Mouse (Mus musculus) stomach, postnatal 0 days (tissue): ENCODE measurements at regions not wholly inside any gene's neighbourhood (a gene's known extent, or its start where the extent isn't known, plus 50 kb on each side); places are given as distances from the start of the nearest gene placed in this dataset.

Experiments used
- ATAC-seq: fragments of 200-750 bp; cut with Nextera tagmentation; 2 replicates; pipeline ENCODE4 v1.8.0; 2017; ENCODE audit not compliant: low FRiP score, low TSS enrichment
- DNase-seq: peaks from one replicate; pipeline ENCODE4 v3.0.0-alpha.2; 2016; ENCODE audit warnings: low spot score
- H3K27ac ChIP-seq: fragments of 300-500 bp; sonication (generic); replicated peaks from 2 replicates; pipeline ENCODE4 v1.5.1; 2014; ENCODE audit warnings: mild to moderate bottlenecking, control low read depth
- H3K27me3 ChIP-seq: fragments of 300-500 bp; sonication (generic); 2 replicates; pipeline ENCODE4 v1.6.1; 2014; ENCODE audit warnings: low read length; ENCODE audit not compliant: control insufficient read depth, insufficient read depth
- H3K36me3 ChIP-seq: fragments of 300-500 bp; sonication (generic); 2 replicates; pipeline ENCODE4 v1.6.1; 2014; ENCODE audit warnings: low read length, mixed read lengths; ENCODE audit not compliant: control insufficient read depth, insufficient read depth
- H3K4me1 ChIP-seq: fragments of 300-500 bp; sonication (generic); replicated peaks from 2 replicates; pipeline ENCODE4 v1.6.1; 2014; ENCODE audit warnings: antibody characterized with exemption; ENCODE audit not compliant: control insufficient read depth, insufficient read depth
- H3K4me2 ChIP-seq: fragments of 300-500 bp; sonication (generic); replicated peaks from 2 replicates; pipeline ENCODE4 v1.6.1; 2014; ENCODE audit warnings: low read depth, mild to moderate bottlenecking, control low read depth, moderate library complexity
- H3K4me3 ChIP-seq: fragments of 300-500 bp; sonication (generic); 2 replicates; pipeline ENCODE4 v1.5.1; 2014; ENCODE audit warnings: low read depth, low read length, control low read depth
- H3K9ac ChIP-seq: fragments of 300-500 bp; sonication (generic); 2 replicates; pipeline ENCODE4 v1.6.1; 2014; ENCODE audit warnings: mild to moderate bottlenecking, low read length, control low read depth, mixed read lengths
- H3K9me3 ChIP-seq: fragments of 300-500 bp; sonication (generic); 2 replicates; pipeline ENCODE4 v1.6.1; 2016; ENCODE audit warnings: low read length; ENCODE audit not compliant: control insufficient read depth
- CTCF ChIP-seq: IDR thresholded peaks from 2 replicates; pipeline ENCODE4 v1.5.1; 2016; ENCODE audit warnings: antibody characterized with exemption, low read depth, mild to moderate bottlenecking, moderate library complexity
- EP300 ChIP-seq: optimal IDR thresholded peaks from 2 replicates; pipeline ENCODE3; 2016; ENCODE audit warnings: antibody characterized with exemption
- WGBS: fragments of 180-500 bp; shearing (Covaris S2); extraction: QIAGEN DNeasy Blood & Tissue Kit; methylation state at CpG from one replicate; pipeline ENCODE4 v1.1.7; 2014; 5-methylcytosine and 5-hydroxymethylcytosine counted together

DNA sequence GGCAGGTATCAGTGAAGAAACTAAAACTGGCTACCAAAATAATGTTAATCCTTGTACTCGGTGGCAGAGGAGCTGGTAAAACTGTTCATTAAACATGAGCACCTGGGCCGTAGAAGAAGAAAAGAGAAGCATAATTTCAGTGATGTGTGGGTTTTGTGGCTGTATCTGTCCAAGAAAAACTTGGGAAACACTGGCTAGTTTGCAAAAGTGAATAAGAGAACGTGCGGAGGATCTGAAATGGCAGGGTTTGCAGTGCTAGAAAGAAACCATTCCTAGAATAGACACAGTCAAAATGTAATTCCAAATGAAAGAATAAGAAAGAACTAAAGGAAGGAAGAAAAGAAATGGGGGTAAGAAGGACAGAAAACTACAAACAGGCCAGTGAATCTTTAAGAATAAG, 2000.8 kb upstream of the 5930422O12Rik start:
- Histone ChIP-seq H3K36me3 (no peaks in the 10 kb centered on the region), H3K4me2 (no peak overlapping the region), H3K9ac (no peak overlapping the region), H3K9me3 (no peaks in the 10 kb centered on the region), H3K4me1 (no peaks in the 10 kb centered on the region), H3K27me3 (no peaks in the 10 kb centered on the region), H3K4me3 (no peak overlapping the region), H3K27ac (no peak overlapping the region)
- TF ChIP-seq EP300 = no peak
- TF ChIP-seq CTCF = no peak
- WGBS = 86% methylated on average over 4 of the region's 4 CpGs
- no peak for ATAC-seq
- DNase-seq = no peak

DNA sequence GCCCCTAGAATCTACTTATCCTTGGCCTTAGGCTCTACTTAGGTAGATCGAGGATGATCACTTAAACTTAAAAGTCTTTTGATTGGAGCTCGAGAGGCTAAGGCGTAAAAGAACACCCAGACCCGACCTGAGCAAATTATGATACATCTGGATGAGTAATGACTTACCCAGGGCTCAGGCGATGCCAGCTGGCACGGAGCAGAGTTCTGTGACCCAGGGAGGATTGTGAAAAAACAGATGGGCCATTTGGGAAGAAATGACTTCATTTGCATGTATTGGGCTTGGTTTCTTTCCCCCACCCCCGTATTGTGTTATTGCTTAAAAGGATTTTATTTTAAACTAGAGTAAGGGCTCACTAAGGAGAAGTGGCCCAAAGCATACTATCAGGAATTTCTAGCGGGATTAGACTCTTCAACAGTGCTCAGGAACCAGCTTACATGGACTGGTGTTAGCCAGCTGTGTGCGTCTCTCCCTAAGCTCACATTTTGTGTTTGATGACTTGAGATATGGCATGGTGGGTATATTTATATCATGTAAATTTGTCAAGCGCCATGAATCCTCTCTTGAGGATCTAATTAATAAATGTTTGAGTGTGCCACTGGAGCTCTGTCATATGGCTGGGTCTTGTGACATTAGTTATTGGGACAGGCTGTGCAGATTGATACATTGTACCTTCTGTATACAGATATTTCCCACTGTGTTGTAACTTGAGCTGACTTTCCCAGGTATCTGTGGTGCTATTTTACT, 1991.9 kb upstream of the 5930422O12Rik start:
- ATAC-seq (no peak), DNase-seq (no peak)
- no peak overlapping the region for H3K4me3 ChIP-seq
- H3K4me2 ChIP-seq = no peak overlapping the region
- 68% methylated on average over 10 of the region's 10 CpGs for WGBS
- TF ChIP-seq EP300 (no peak), CTCF (no peak)
- H3K27ac ChIP-seq = no peak overlapping the region
- H3K36me3 ChIP-seq = no peaks in the 10 kb centered on the region
- no peaks in the 10 kb centered on the region for H3K27me3 ChIP-seq
- H3K9ac ChIP-seq = no peak overlapping the region
- H3K4me1 ChIP-seq = no peaks in the 10 kb centered on the region
- no peaks in the 10 kb centered on the region for H3K9me3 ChIP-seq

DNA sequence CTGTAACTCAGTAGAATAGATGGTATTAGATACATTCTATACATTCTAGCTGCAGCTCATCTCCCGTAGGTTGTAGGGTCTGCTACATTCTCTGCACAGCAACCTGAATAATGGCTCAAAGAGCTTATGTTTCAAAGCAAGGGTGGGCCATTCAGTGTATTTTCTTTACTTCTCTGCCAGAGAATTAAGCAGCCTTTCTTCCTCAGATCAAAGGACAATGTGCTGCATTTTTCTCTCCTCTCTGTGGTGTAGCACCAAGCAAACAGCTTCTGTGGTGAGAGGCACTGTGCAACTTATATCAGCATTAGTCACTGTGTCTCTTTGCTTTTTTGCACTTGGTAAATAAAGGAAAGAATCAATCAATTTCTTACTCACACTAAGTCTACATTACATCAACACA, 1983.7 kb upstream of the 5930422O12Rik start:
- Histone ChIP-seq H3K9ac (no peak overlapping the region), H3K4me2 (no peak overlapping the region), H3K9me3 (no peaks in the 10 kb centered on the region), H3K27ac (no peak overlapping the region), H3K4me3 (no peak overlapping the region), H3K4me1 (no peaks in the 10 kb centered on the region), H3K36me3 (no peaks in the 10 kb centered on the region), H3K27me3 (no peaks in the 10 kb centered on the region)
- ATAC-seq (peak; percentile 98), DNase-seq (peak; percentile 16)
- WGBS = 38% methylated on average over 1 of the region's 1 CpGs
- TF ChIP-seq EP300 = no peak
- no peak for TF ChIP-seq CTCF

DNA sequence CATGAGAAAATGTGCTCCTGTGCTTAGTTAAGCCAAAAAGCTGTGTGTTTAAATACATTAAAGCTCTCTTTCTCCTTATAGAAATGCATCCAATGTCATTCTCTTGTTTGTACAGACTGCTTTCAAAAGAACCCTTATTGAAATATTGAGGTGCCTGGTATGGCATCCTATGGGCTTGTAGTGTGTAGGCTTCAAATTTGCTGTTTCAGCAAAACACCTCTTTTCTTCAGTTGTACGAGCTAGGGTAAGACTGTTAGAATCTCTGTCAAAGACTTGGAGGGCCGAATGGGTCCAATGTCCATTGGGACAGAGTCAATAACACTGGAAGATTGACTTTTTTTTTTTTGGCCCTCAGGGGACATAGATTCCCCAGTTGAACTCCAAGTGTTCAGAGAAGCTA, 1980.5 kb upstream of the 5930422O12Rik start:
- H3K9me3 ChIP-seq = no peaks in the 10 kb centered on the region
- no peak overlapping the region for H3K4me2 ChIP-seq
- DNase-seq (no peak), ATAC-seq (no peak)
- TF ChIP-seq EP300 (no peak), CTCF (no peak)
- no peaks in the 10 kb centered on the region for H3K4me1 ChIP-seq
- H3K9ac ChIP-seq = no peak overlapping the region
- no peaks in the 10 kb centered on the region for H3K36me3 ChIP-seq
- WGBS = 53% methylated on average over 2 of the region's 2 CpGs
- no peak overlapping the region for H3K27ac ChIP-seq
- no peak overlapping the region for H3K4me3 ChIP-seq
- no peaks in the 10 kb centered on the region for H3K27me3 ChIP-seq

DNA sequence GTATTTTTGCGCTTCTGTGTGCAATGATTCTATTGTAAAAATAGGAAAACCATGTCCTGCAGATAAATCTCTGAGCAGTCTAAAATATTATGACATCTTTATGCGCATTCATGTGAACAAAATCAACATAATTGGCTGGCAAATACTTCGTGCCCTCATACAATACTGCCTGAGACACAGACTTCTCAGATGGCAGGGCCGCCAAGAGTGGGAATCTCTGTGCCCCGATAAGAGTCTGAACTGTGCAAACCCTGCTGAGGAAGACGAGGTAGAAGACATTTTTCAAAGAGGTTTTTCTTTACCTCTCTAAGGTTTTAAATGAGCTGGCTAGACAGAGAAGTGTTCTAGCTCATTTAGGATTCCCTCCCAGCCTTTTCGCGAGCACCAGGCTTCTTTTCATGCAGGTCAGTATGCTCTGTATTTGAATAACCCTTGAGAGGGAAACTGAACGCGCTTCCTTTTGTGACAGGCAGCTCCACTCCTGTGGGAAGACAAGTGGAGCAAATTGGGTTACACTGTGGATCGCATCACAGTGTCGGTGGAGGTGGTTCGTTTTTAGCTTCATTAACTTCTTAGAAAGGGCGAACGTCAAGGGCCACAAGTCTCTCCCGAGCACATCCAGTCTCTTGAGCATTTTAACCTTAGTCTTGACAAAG, 1973.6 kb upstream of the 5930422O12Rik start:
- Histone ChIP-seq H3K9ac (no peak overlapping the region), H3K4me1 (no peaks in the 10 kb centered on the region), H3K4me2 (no peak overlapping the region), H3K9me3 (no peaks in the 10 kb centered on the region), H3K36me3 (no peaks in the 10 kb centered on the region), H3K27me3 (no peaks in the 10 kb centered on the region), H3K4me3 (no peak overlapping the region), H3K27ac (no peak overlapping the region)
- 79% methylated on average over 16 of the region's 16 CpGs for WGBS
- TF ChIP-seq CTCF (no peak), EP300 (no peak)
- ATAC-seq (no peak), DNase-seq (no peak)

DNA sequence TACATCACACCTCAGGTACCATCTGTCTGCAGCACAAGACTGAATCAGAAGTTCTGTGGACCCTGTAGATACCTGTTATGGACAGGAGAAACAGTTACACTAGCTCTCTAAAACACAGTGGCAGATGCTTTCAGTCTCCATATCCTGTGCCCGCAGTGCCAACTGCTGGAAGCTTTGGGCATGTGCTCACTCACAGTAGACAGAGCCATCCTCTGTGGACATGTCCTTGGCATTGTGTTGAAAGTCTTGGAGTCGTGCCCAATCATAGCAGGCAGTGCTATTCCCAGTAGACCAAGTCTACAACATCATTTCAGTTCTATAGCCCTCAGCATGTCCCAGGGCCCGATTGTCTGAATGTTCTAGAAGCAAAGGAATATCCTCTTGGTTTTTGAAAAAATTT, 1968.2 kb upstream of the 5930422O12Rik start:
- H3K27me3 ChIP-seq = no peaks in the 10 kb centered on the region
- TF ChIP-seq CTCF (peak; percentile 49), EP300 (no peak)
- DNase-seq = no peak

More for the DNA sequence above, 1968.2 kb upstream of the 5930422O12Rik start:
- Histone ChIP-seq H3K9me3 (no peaks in the 10 kb centered on the region), H3K27ac (no peak overlapping the region), H3K4me2 (no peak overlapping the region), H3K4me3 (no peak overlapping the region), H3K9ac (no peak overlapping the region), H3K4me1 (no peaks in the 10 kb centered on the region), H3K36me3 (no peaks in the 10 kb centered on the region)
- 80% methylated on average over 3 of the region's 3 CpGs for WGBS
- ATAC-seq = no peak
